7 mouse cellular contexts compared by ENCODE assay signal in the genomic region with DNA sequence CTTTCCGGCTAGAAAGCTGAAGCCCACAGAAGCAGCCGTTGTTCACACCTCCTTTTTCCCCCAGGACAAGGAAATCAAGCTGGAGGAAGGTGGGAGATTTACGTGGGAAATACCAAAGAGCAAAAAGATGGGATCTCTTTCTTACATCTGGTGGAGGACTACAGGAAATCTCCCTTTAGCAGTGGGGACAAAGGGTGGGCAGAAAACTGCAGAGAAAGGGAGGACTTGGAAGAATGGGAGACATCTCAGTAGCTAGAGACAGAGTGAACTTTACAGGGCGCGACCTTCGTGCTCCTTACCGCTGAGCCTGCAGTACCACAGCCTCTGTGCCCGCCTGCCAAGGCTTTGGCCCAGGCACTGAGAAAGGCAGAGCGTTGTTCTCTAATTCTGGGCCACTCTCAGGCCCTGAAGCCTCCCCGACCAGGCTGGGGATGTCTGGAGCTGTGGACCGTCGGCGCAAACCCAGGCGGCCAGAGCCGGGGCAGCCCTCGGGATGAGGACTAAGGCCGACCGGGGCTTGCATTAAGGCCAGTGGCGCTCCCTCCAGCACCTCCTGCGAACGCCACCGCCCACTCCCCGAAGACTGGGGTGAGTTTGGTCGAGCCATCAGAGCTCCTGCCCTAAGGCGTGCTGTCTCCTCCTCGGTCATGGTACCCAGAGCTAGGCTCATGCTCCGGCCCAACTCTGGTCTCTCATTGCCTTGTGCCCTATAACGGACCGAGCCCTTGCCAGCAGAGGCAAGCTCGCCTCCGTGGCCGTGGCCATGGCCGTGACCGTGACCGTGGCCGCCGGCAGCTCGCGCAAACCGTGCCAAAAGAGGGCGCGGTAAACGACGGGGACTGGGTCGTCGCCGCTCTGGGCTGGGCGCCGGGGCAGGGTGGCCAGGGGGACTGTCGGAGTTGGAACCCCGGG. TPM values are rescaled to one million over a fixed set of nuclear protein-coding genes. Genes with fewer than 3 reads are reported as not detected.
DNase-seq lines count a peak whose midpoint lies in the region; ATAC-seq lines count a peak whose summit lies in the region.

No protein-coding gene starts in this region.

- no peak for ATAC-seq in limb, embryonic 13.5 days (ENCODE audit: low FRiP score, low read depth)
- no peak for ATAC-seq in stomach, embryonic 14.5 days (ENCODE audit: insufficient number of reproducible peaks, insufficient read depth, low FRiP score, low read depth)
- ATAC-seq in cerebellum, adult (ENCODE audit: insufficient number of reproducible peaks, low FRiP score, low TSS enrichment), result no peak

- no peak overlapping the region for H3K27ac ChIP-seq in forebrain, embryonic 10.5 days
- no peak overlapping the region for H3K27ac ChIP-seq in limb, embryonic 13.5 days
- H3K27ac ChIP-seq in stomach, embryonic 14.5 days (ENCODE audit: low read length), result no peak overlapping the region

- 3% methylated on average over 51 of the region's 51 CpGs for WGBS in forebrain, embryonic 10.5 days
- 2% methylated on average over 51 of the region's 51 CpGs for WGBS in limb, embryonic 13.5 days
- 5% methylated on average over 51 of the region's 51 CpGs for WGBS in stomach, embryonic 14.5 days

- H3K4me1 ChIP-seq in forebrain, embryonic 10.5 days, result peaks cover 64% of the 10 kb centered on the region
- peaks cover 40% of the 10 kb centered on the region for H3K4me1 ChIP-seq in limb, embryonic 13.5 days
- peaks cover 20% of the 10 kb centered on the region for H3K4me1 ChIP-seq in stomach, embryonic 14.5 days (ENCODE audit: control insufficient read depth, insufficient read depth, low read length)

- DNase-seq in ovary, adult 18-20 months (ENCODE audit: low spot score), result peak; percentile 59
- DNase-seq in ovary, postnatal 10 days (ENCODE audit: low spot score), result no peak
- no peak for DNase-seq in forebrain, embryonic 10.5 days (ENCODE audit: extremely low spot score, low spot score)
- DNase-seq in left cerebral cortex, postnatal 10 days (ENCODE audit: extremely low spot score in 1 of 2, low spot score in 2 of 2), result no peak

- no peaks in the 10 kb centered on the region for H3K9me3 ChIP-seq in forebrain, embryonic 10.5 days
- H3K9me3 ChIP-seq in limb, embryonic 13.5 days, result no peaks in the 10 kb centered on the region
- H3K9me3 ChIP-seq in stomach, embryonic 14.5 days (ENCODE audit: control insufficient read depth, low read depth, low read length), result no peaks in the 10 kb centered on the region

- peak overlapping the region; percentile 75 for H3K4me2 ChIP-seq in limb, embryonic 13.5 days (replicated peaks)
- H3K4me2 ChIP-seq in stomach, embryonic 14.5 days (replicated peaks; ENCODE audit: low read depth, low read length), result peak overlapping the region; percentile 69

- peak overlapping the region; percentile 53 for H3K4me3 ChIP-seq in forebrain, embryonic 10.5 days
- peak overlapping the region; percentile 47 for H3K4me3 ChIP-seq in limb, embryonic 13.5 days
- peak overlapping the region; percentile 41 for H3K4me3 ChIP-seq in stomach, embryonic 14.5 days (ENCODE audit: low read depth, low read length)

- no peaks in the 10 kb centered on the region for H3K36me3 ChIP-seq in forebrain, embryonic 10.5 days (replicated peaks)
- no peaks in the 10 kb centered on the region for H3K36me3 ChIP-seq in limb, embryonic 13.5 days
- H3K36me3 ChIP-seq in stomach, embryonic 14.5 days (ENCODE audit: control insufficient read depth, insufficient read depth, low read length), result no peaks in the 10 kb centered on the region

- peak overlapping the region; percentile 48 for H3K9ac ChIP-seq in limb, embryonic 13.5 days
- no peak overlapping the region for H3K9ac ChIP-seq in stomach, embryonic 14.5 days (replicated peaks; ENCODE audit: low read depth, low read length)

- peaks cover 99% of the 10 kb centered on the region for H3K27me3 ChIP-seq in forebrain, embryonic 10.5 days (ENCODE audit: poor library complexity, severe bottlenecking)
- peaks cover 94% of the 10 kb centered on the region for H3K27me3 ChIP-seq in limb, embryonic 13.5 days
- peaks cover 65% of the 10 kb centered on the region for H3K27me3 ChIP-seq in stomach, embryonic 14.5 days (ENCODE audit: control insufficient read depth, insufficient read depth, low read length)

- intact Hi-C loops in left cerebral cortex, postnatal 10 days (cut with DNase I), result loop anchor here (5.0 kb wide), 2 partner anchors 45 to 180 kb away; partner anchors contain the start of gene Inafm2

RNA-seq across cellular contexts. Expression of gene Ankrd63, which starts 1.5 kb away (rescaled TPM):
- polyA plus RNA-seq in forebrain, embryonic 10.5 days (2016; fragmentation: Nextera tagmentation; extraction: Ambion mirVana), result not detected in 2 replicates
- polyA plus RNA-seq in limb, embryonic 13.5 days (2015; fragmentation: Nextera tagmentation; extraction: Ambion mirVana), result 0.05 TPM in 1 of 2 replicates, not detected in the other
- 0.07 TPM in 1 of 2 replicates, not detected in the other for polyA plus RNA-seq in stomach, embryonic 14.5 days (2014; fragmentation: Nextera tagmentation; extraction: Ambion mirVana)
- total RNA-seq in left cerebral cortex, postnatal 10 days (2021), result 1 to 10 TPM; 5.9 to 8.9 TPM

RNA-seq across cellular contexts. Expression of gene Plcb2, which starts 26.0 kb away (rescaled TPM):
- polyA plus RNA-seq in forebrain, embryonic 10.5 days (2016; fragmentation: Nextera tagmentation; extraction: Ambion mirVana), result 0.38 and 0.46 TPM in 2 replicates
- polyA plus RNA-seq in limb, embryonic 13.5 days (2015; fragmentation: Nextera tagmentation; extraction: Ambion mirVana), result 0.28 and 0.46 TPM in 2 replicates
- polyA plus RNA-seq in stomach, embryonic 14.5 days (2014; fragmentation: Nextera tagmentation; extraction: Ambion mirVana), result 1.3 and 2.0 TPM in 2 replicates
- total RNA-seq in left cerebral cortex, postnatal 10 days (2021), result 1 to 10 TPM; 2.2 to 3.3 TPM

RNA-seq across cellular contexts. Expression of gene Pak6, which starts 39.1 kb away (rescaled TPM):
- polyA plus RNA-seq in forebrain, embryonic 10.5 days (2016; fragmentation: Nextera tagmentation; extraction: Ambion mirVana), result 0.52 and 1.6 TPM in 2 replicates
- 1.8 and 3.3 TPM in 2 replicates for polyA plus RNA-seq in limb, embryonic 13.5 days (2015; fragmentation: Nextera tagmentation; extraction: Ambion mirVana)
- polyA plus RNA-seq in stomach, embryonic 14.5 days (2014; fragmentation: Nextera tagmentation; extraction: Ambion mirVana), result 3.0 and 3.3 TPM in 2 replicates
- 100 to 1,000 TPM; 168 to 174 TPM for total RNA-seq in left cerebral cortex, postnatal 10 days (2021)

RNA-seq across cellular contexts. Expression of gene Inafm2, which starts 43.3 kb away (rescaled TPM):
- 19.8 and 21.7 TPM in 2 replicates for polyA plus RNA-seq in forebrain, embryonic 10.5 days (2016; fragmentation: Nextera tagmentation; extraction: Ambion mirVana)
- 19.4 and 21.1 TPM in 2 replicates for polyA plus RNA-seq in limb, embryonic 13.5 days (2015; fragmentation: Nextera tagmentation; extraction: Ambion mirVana)
- polyA plus RNA-seq in stomach, embryonic 14.5 days (2014; fragmentation: Nextera tagmentation; extraction: Ambion mirVana), result 33.0 and 33.5 TPM in 2 replicates
- total RNA-seq in left cerebral cortex, postnatal 10 days (2021), result 10 to 100 TPM; 26.1 to 28.5 TPM
